Mouse (Mus musculus): Measurements from ENCODE around the gene Tbk1. TPM values are rescaled to one million over a fixed set of nuclear protein-coding genes. Genes with fewer than 3 reads are reported as not detected.

Gene Tbk1
- polyA plus RNA-seq, 1 experiment from 2014 or later = 14.4 TPM

DNA sequence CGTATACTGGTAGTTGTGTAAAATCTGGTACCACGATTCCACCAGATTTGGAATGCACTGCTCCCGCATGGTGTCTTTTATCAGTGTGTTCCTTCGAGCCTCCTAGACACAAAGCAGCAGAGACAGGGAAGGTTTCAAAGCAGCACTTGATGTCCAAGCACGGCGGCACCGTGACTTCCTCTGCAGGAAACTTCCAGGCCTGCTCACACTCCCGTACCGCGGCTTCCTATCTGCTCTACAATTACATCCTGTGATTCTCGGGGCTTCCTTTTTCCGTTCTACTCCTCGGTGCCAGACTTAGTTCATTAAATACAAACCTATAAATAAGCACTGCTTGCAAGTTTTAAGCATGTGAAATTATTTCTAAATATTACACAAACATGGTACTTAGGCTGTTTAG, 27.0 kb upstream of the Tbk1 start:
- peaks cover 62% of the 10 kb centered on the region for H3K36me3 ChIP-seq (replicated peaks; ENCODE audit: insufficient read depth, low read length)
- H3K9ac ChIP-seq (replicated peaks) = no peak overlapping the region
- ATAC-seq (peak; percentile 50), DNase-seq (no peak)
- TF ChIP-seq EP300 (IDR thresholded peaks at IDR 0.05; ENCODE audit: low read depth) (no peak), CTCF (IDR thresholded peaks at IDR 0.05; ENCODE audit: low read depth) (no peak)
- H3K4me2 ChIP-seq (ENCODE audit: low read depth, low read length) = no peak overlapping the region
- no peak overlapping the region for H3K27ac ChIP-seq (ENCODE audit: low read depth)
- no peaks in the 10 kb centered on the region for H3K9me3 ChIP-seq (ENCODE audit: low read length)
- no peak overlapping the region for H3K4me3 ChIP-seq (ENCODE audit: low read depth, low read length)
- WGBS (ENCODE audit: insufficient replicate concordance) = 44% methylated on average over 13 of the region's 13 CpGs
- H3K4me1 ChIP-seq (ENCODE audit: insufficient read depth) = no peaks in the 10 kb centered on the region
- H3K27me3 ChIP-seq (ENCODE audit: insufficient read depth, low read length) = no peaks in the 10 kb centered on the region

- Histone ChIP-seq H3K4me3 (ENCODE audit: low read depth, low read length) (no peak overlapping the region), H3K4me1 (ENCODE audit: insufficient read depth) (no peaks in the 10 kb centered on the region), H3K9me3 (ENCODE audit: low read length) (no peaks in the 10 kb centered on the region), H3K4me2 (ENCODE audit: low read depth, low read length) (no peak overlapping the region), H3K9ac (replicated peaks) (no peak overlapping the region), H3K27me3 (ENCODE audit: insufficient read depth, low read length) (no peaks in the 10 kb centered on the region), H3K36me3 (replicated peaks; ENCODE audit: insufficient read depth, low read length) (peaks cover 61% of the 10 kb centered on the region), H3K27ac (ENCODE audit: low read depth) (no peak overlapping the region)
- DNase-seq (no peak), ATAC-seq (no peak)
- WGBS (ENCODE audit: insufficient replicate concordance) = 87% methylated on average over 6 of the region's 6 CpGs
- TF ChIP-seq EP300 (IDR thresholded peaks at IDR 0.05; ENCODE audit: low read depth) (no peak), CTCF (IDR thresholded peaks at IDR 0.05; ENCODE audit: low read depth) (no peak)
These were observed 25.9 kb upstream of the Tbk1 start for GRCm38 (mm10) chr10:121612448-121612847.

GRCm38 (mm10) chr10:121611587-121611986, 25.0 kb upstream of the Tbk1 start:
- no peak overlapping the region for H3K4me2 ChIP-seq (ENCODE audit: low read depth, low read length)
- DNase-seq (no peak), ATAC-seq (peak; percentile 50; the same call in 1 of the 2 replicates)
- H3K4me1 ChIP-seq (ENCODE audit: insufficient read depth) = no peaks in the 10 kb centered on the region
- no peak overlapping the region for H3K4me3 ChIP-seq (ENCODE audit: low read depth, low read length)
- peaks cover 61% of the 10 kb centered on the region for H3K36me3 ChIP-seq (replicated peaks; ENCODE audit: insufficient read depth, low read length)
- no peaks in the 10 kb centered on the region for H3K27me3 ChIP-seq (ENCODE audit: insufficient read depth, low read length)
- WGBS (ENCODE audit: insufficient replicate concordance) = 58% methylated on average over 9 of the region's 10 CpGs
- no peak overlapping the region for H3K27ac ChIP-seq (ENCODE audit: low read depth)
- no peak overlapping the region for H3K9ac ChIP-seq (replicated peaks)
- no peak for TF ChIP-seq CTCF (IDR thresholded peaks at IDR 0.05; ENCODE audit: low read depth)
- TF ChIP-seq EP300 (IDR thresholded peaks at IDR 0.05; ENCODE audit: low read depth) = no peak
- no peaks in the 10 kb centered on the region for H3K9me3 ChIP-seq (ENCODE audit: low read length)

DNA sequence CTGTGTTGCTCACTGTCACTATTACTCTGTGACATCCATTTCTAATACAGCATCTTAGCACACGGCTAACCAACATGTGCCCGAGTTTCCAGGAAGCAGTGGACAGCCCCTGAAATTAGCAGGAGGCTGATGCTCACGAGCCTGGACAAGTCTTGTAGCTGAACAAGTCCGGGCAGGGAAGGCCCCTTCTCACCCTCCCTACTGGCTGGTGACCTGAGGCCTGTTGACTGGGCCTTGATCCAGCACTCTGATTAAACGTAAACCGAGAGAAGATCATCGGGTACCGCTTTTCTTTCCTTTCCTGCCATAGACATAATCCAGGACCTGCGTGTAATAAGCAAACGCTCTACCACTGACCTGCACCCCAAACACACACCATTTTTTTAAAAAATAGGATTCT, 21.6 kb upstream of the Tbk1 start:
- WGBS (ENCODE audit: insufficient replicate concordance) = 86% methylated on average over 10 of the region's 10 CpGs
- H3K27ac ChIP-seq (ENCODE audit: low read depth) = no peak overlapping the region
- TF ChIP-seq EP300 (IDR thresholded peaks at IDR 0.05; ENCODE audit: low read depth) (no peak), CTCF (IDR thresholded peaks at IDR 0.05; ENCODE audit: low read depth) (no peak)
- H3K4me3 ChIP-seq (ENCODE audit: low read depth, low read length) = no peak overlapping the region
- peaks cover 71% of the 10 kb centered on the region for H3K36me3 ChIP-seq (replicated peaks; ENCODE audit: insufficient read depth, low read length)
- H3K4me1 ChIP-seq (ENCODE audit: insufficient read depth) = no peaks in the 10 kb centered on the region
- H3K27me3 ChIP-seq (ENCODE audit: insufficient read depth, low read length) = no peaks in the 10 kb centered on the region
- no peak for ATAC-seq
- H3K9ac ChIP-seq (replicated peaks) = no peak overlapping the region
- no peak overlapping the region for H3K4me2 ChIP-seq (ENCODE audit: low read depth, low read length)
- no peaks in the 10 kb centered on the region for H3K9me3 ChIP-seq (ENCODE audit: low read length)
- no peak for DNase-seq

- TF ChIP-seq EP300 (IDR thresholded peaks at IDR 0.05; ENCODE audit: low read depth) (no peak), CTCF (IDR thresholded peaks at IDR 0.05; ENCODE audit: low read depth) (peak; percentile 16; the same call in 1 of the 2 replicates)
- no peak overlapping the region for H3K4me2 ChIP-seq (ENCODE audit: low read depth, low read length)
- no peak overlapping the region for H3K4me3 ChIP-seq (ENCODE audit: low read depth, low read length)
- H3K9me3 ChIP-seq (ENCODE audit: low read length) = no peaks in the 10 kb centered on the region
- H3K36me3 ChIP-seq (replicated peaks; ENCODE audit: insufficient read depth, low read length) = peaks cover 88% of the 10 kb centered on the region
- no peak for DNase-seq
- H3K9ac ChIP-seq (replicated peaks) = no peak overlapping the region
- no peak for ATAC-seq
- no peaks in the 10 kb centered on the region for H3K4me1 ChIP-seq (ENCODE audit: insufficient read depth)
- H3K27ac ChIP-seq (ENCODE audit: low read depth) = no peak overlapping the region
- 87% methylated on average over 13 of the region's 13 CpGs for WGBS (ENCODE audit: insufficient replicate concordance)
- no peaks in the 10 kb centered on the region for H3K27me3 ChIP-seq (ENCODE audit: insufficient read depth, low read length)
These were observed 18.2 kb upstream of the Tbk1 start for GRCm38 (mm10) chr10:121604632-121605344.

DNA sequence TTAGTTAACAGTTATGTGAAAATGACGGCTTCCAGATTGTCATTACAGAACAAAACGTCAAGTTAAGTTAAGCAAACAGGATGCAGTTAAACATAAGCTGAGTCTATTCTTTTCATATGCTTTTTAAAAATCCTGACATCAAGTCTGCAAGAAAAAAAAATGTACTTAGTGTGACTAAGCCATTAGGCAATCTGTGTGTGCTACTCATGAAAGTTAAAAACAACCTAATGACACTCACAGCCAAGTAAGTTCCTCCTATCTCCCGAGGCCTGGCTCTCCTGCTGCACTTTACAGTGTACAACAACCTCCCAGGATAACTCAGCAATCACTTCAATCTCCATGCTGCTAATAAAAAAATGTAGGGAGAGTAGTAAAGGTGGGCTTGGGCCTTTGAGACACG, 17.0 kb upstream of the Tbk1 start:
- no peaks in the 10 kb centered on the region for H3K9me3 ChIP-seq (ENCODE audit: low read length)
- H3K27me3 ChIP-seq (ENCODE audit: insufficient read depth, low read length) = no peaks in the 10 kb centered on the region
- H3K4me2 ChIP-seq (ENCODE audit: low read depth, low read length) = no peak overlapping the region
- peaks cover 92% of the 10 kb centered on the region for H3K36me3 ChIP-seq (replicated peaks; ENCODE audit: insufficient read depth, low read length)
- H3K4me3 ChIP-seq (ENCODE audit: low read depth, low read length) = no peak overlapping the region
- 0 out of 2 replicates have a peak, but pooled peaks have one; percentile 19 for TF ChIP-seq EP300 (IDR thresholded peaks at IDR 0.05; ENCODE audit: low read depth)
- TF ChIP-seq CTCF (IDR thresholded peaks at IDR 0.05; ENCODE audit: low read depth) = no peak
- H3K4me1 ChIP-seq (ENCODE audit: insufficient read depth) = no peaks in the 10 kb centered on the region
- DNase-seq (no peak), ATAC-seq (no peak)
- WGBS (ENCODE audit: insufficient replicate concordance) = 83% methylated on average over 4 of the region's 4 CpGs
- no peak overlapping the region for H3K27ac ChIP-seq (ENCODE audit: low read depth)
- H3K9ac ChIP-seq (replicated peaks) = no peak overlapping the region

Data from liver, postnatal 0 days (tissue).